21 mouse cellular contexts compared by ENCODE assay signal in the genomic region with DNA sequence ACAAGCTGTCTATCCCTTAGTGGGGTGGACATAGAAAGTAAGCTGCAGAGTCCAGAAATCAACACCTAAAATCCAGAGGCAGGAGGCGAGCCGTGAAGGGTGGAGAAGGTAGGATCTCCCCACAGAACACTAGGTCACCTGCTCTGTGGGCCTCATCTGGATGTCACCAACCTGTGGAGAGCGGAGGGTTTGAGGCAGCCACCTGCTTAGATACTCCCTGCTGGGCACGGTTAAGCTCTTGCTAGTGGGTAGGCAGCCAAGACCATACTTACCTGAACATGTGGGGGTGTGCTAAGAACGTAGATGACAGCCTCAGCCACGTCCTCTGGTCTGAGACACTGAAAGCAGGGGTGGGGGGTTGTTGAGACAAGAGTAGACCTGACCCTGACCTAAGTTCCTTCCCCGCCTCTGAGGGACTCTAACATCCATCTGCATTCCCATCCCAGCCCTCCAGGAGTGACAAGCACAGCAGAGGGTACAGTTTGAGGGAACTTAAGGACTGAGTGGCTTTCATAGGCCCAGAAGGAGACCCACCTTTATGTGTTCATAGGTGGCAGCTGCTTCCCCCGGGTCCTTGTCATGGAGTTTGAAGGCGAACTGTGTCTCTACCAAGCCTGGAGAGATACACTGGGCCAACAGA. TPM values are rescaled to one million over a fixed set of nuclear protein-coding genes. Genes with fewer than 3 reads are reported as not detected.
A peak's percentile ranks its signal among the peaks of the same experiment; 100 is the strongest.
DNase-seq lines count a peak whose midpoint lies in the region; ATAC-seq lines count a peak whose summit lies in the region.
"Had no signal": no experiment of that assay in that cellular context is flagged by ENCODE, and none has a peak within 500 bp of the region (broad histone marks: within the 10 kb centered on the region; RNA-seq: fewer than 3 reads in every experiment).

No protein-coding gene starts in this region.

- H3K27me3 ChIP-seq in erythroblast, embryonic 14.5 days (ENCODE audit: control insufficient read depth): no peaks in the 10 kb centered on the region
- no peaks in the 10 kb centered on the region for H3K27me3 ChIP-seq in kidney, embryonic 15.5 days
- no peaks in the 10 kb centered on the region for H3K27me3 ChIP-seq in liver, embryonic 12.5 days (replicated peaks)
- H3K27me3 ChIP-seq: forebrain, embryonic 12.5 days; hindbrain, embryonic 15.5 days; intestine, embryonic 15.5 days; lung, embryonic 15.5 days; megakaryocyte, embryonic 14.5 days; midbrain, embryonic 13.5 days had no signal

- H3K4me1 ChIP-seq in erythroblast, embryonic 14.5 days (ENCODE audit: control insufficient read depth): peaks cover 96% of the 10 kb centered on the region
- peaks cover 6% of the 10 kb centered on the region; the same call in 1 of the 2 replicates for H3K4me1 ChIP-seq in kidney, embryonic 15.5 days
- peaks cover 93% of the 10 kb centered on the region for H3K4me1 ChIP-seq in liver, embryonic 12.5 days

- 85% methylated on average over 9 of the region's 9 CpGs for WGBS in kidney, embryonic 15.5 days
- WGBS in liver, embryonic 12.5 days (ENCODE audit: insufficient replicate concordance): 80% methylated on average over 9 of the region's 9 CpGs

- no peak overlapping the region for H3K27ac ChIP-seq in kidney, embryonic 15.5 days
- peak overlapping the region; percentile 100 for H3K27ac ChIP-seq in liver, embryonic 12.5 days
- H3K27ac ChIP-seq: forebrain, embryonic 12.5 days; hindbrain, embryonic 15.5 days; intestine, embryonic 15.5 days; left cerebral cortex, adult 2 months; lung, embryonic 15.5 days; midbrain, embryonic 13.5 days; stomach, postnatal 0 days had no signal

- peaks cover 100% of the 10 kb centered on the region for H3K36me3 ChIP-seq in erythroblast, embryonic 14.5 days (ENCODE audit: control insufficient read depth)
- peaks cover 8% of the 10 kb centered on the region; the same call in 1 of the 2 replicates for H3K36me3 ChIP-seq in kidney, embryonic 15.5 days
- H3K36me3 ChIP-seq in liver, embryonic 12.5 days: peaks cover 80% of the 10 kb centered on the region
- H3K36me3 ChIP-seq: forebrain, embryonic 12.5 days; hindbrain, embryonic 15.5 days; intestine, embryonic 15.5 days; lung, embryonic 15.5 days; midbrain, embryonic 13.5 days had no signal

- ATAC-seq in erythroblast, adult 5-6 weeks (replicated peaks; ENCODE audit: low FRiP score, poor library complexity, severe bottlenecking): no peak
- no peak for ATAC-seq in kidney, embryonic 15.5 days (replicated peaks; ENCODE audit: low FRiP score)
- ATAC-seq in liver, embryonic 12.5 days: no peak
- ATAC-seq: intestine, embryonic 15.5 days; midbrain, embryonic 13.5 days had no signal

- H3K4me3 ChIP-seq in erythroblast, embryonic 14.5 days (replicated peaks): peak overlapping the region; percentile 86
- H3K4me3 ChIP-seq in kidney, embryonic 15.5 days (replicated peaks): no peak overlapping the region
- peak overlapping the region; percentile 98 for H3K4me3 ChIP-seq in liver, embryonic 12.5 days
- H3K4me3 ChIP-seq: forebrain, embryonic 12.5 days; hindbrain, embryonic 15.5 days; intestine, embryonic 15.5 days; left cerebral cortex, adult 2 months; lung, embryonic 15.5 days; megakaryocyte, embryonic 14.5 days; midbrain, embryonic 13.5 days had no signal

- DNase-seq in kidney, adult 11 months: peak; percentile 15
- no peak for DNase-seq in retina, embryonic 14.5 days (ENCODE audit: low spot score)
- DNase-seq in layer of hippocampus, postnatal 25 days (ENCODE audit: extremely low spot score in 1 of 2, low spot score in 1 of 2): no peak
- DNase-seq: adrenal gland, adult 8-10 months; cerebellum, postnatal 10 days; heart, postnatal 36 days; kidney, postnatal 36 days; lung, postnatal 36 days; thymus, postnatal 14 days had no signal

- no peak overlapping the region for H3K9ac ChIP-seq in kidney, embryonic 15.5 days
- H3K9ac ChIP-seq in liver, embryonic 12.5 days: peak overlapping the region; percentile 95
- H3K9ac ChIP-seq: forebrain, embryonic 12.5 days; hindbrain, embryonic 15.5 days; intestine, embryonic 15.5 days; lung, embryonic 15.5 days; midbrain, embryonic 13.5 days had no signal

- H3K4me2 ChIP-seq in kidney, embryonic 15.5 days: no peak overlapping the region
- peak overlapping the region; percentile 99 for H3K4me2 ChIP-seq in liver, embryonic 12.5 days
- H3K4me2 ChIP-seq: forebrain, embryonic 12.5 days; hindbrain, embryonic 15.5 days; intestine, embryonic 15.5 days; lung, embryonic 15.5 days; midbrain, embryonic 13.5 days had no signal

- peaks cover 4% of the 10 kb centered on the region for H3K9me3 ChIP-seq in erythroblast, embryonic 14.5 days (ENCODE audit: control insufficient read depth, low read length)
- H3K9me3 ChIP-seq in kidney, embryonic 15.5 days (replicated peaks): no peaks in the 10 kb centered on the region
- no peaks in the 10 kb centered on the region for H3K9me3 ChIP-seq in liver, embryonic 12.5 days (replicated peaks)
- H3K9me3 ChIP-seq: forebrain, embryonic 12.5 days; hindbrain, embryonic 15.5 days; intestine, embryonic 15.5 days; lung, embryonic 15.5 days; megakaryocyte, embryonic 14.5 days; midbrain, embryonic 13.5 days had no signal

RNA-seq across cellular contexts. Expression of gene Mrm1, which starts 1.9 kb away (rescaled TPM):
- 2.5 and 2.6 TPM in 2 replicates for polyA plus RNA-seq in erythroblast, embryonic 14.5 days (2012)
- 129 and 155 TPM in 2 replicates for total RNA-seq in erythroblast, adult 5-6 weeks (2015; ENCODE audit: low replicate concordance)
- 114 and 139 TPM in 2 replicates for total RNA-seq in erythroblast, adult 5-6 weeks (2017; ENCODE audit: low replicate concordance)
- polyA plus RNA-seq in kidney, embryonic 15.5 days (2015; fragmentation: Nextera tagmentation; extraction: Ambion mirVana): 10.0 and 13.7 TPM in 2 replicates
- 18.6 and 20.6 TPM in 2 replicates for polyA plus RNA-seq in liver, embryonic 12.5 days (2016; fragmentation: Nextera tagmentation; extraction: Ambion mirVana)
- total RNA-seq in layer of hippocampus, postnatal 25 days (2021): 10 to 100 TPM; 11.4 to 12.2 TPM

RNA-seq across cellular contexts. Expression of gene Dhrs11, which starts 7.5 kb away (rescaled TPM):
- 45.7 and 48.5 TPM in 2 replicates for polyA plus RNA-seq in erythroblast, embryonic 14.5 days (2012)
- 897 and 1,040 TPM in 2 replicates for total RNA-seq in erythroblast, adult 5-6 weeks (2015; ENCODE audit: low replicate concordance)
- 707 and 838 TPM in 2 replicates for total RNA-seq in erythroblast, adult 5-6 weeks (2017; ENCODE audit: low replicate concordance)
- 11.6 and 15.7 TPM in 2 replicates for polyA plus RNA-seq in kidney, embryonic 15.5 days (2015; fragmentation: Nextera tagmentation; extraction: Ambion mirVana)
- 213 and 219 TPM in 2 replicates for polyA plus RNA-seq in liver, embryonic 12.5 days (2016; fragmentation: Nextera tagmentation; extraction: Ambion mirVana)
- 1 to 10 TPM; 4.6 to 6.6 TPM for total RNA-seq in layer of hippocampus, postnatal 25 days (2021)

RNA-seq across cellular contexts. Expression of gene Ggnbp2, which starts 49.4 kb away (rescaled TPM):
- 10.5 and 13.1 TPM in 2 replicates for polyA plus RNA-seq in erythroblast, embryonic 14.5 days (2012)
- 150 and 159 TPM in 2 replicates for total RNA-seq in erythroblast, adult 5-6 weeks (2015; ENCODE audit: low replicate concordance)
- 179 and 325 TPM in 2 replicates for total RNA-seq in erythroblast, adult 5-6 weeks (2017; ENCODE audit: low replicate concordance)
- 66.2 and 68.1 TPM in 2 replicates for polyA plus RNA-seq in kidney, embryonic 15.5 days (2015; fragmentation: Nextera tagmentation; extraction: Ambion mirVana)
- 75.5 and 76.8 TPM in 2 replicates for polyA plus RNA-seq in liver, embryonic 12.5 days (2016; fragmentation: Nextera tagmentation; extraction: Ambion mirVana)
- total RNA-seq in layer of hippocampus, postnatal 25 days (2021): 10 to 100 TPM; 76.5 to 90.6 TPM

RNA-seq across cellular contexts. Expression of gene Myo19, which starts 58.7 kb away (rescaled TPM):
- 1.1 and 1.2 TPM in 2 replicates for polyA plus RNA-seq in erythroblast, embryonic 14.5 days (2012)
- 2.3 and 4.8 TPM in 2 replicates for total RNA-seq in erythroblast, adult 5-6 weeks (2015; ENCODE audit: low replicate concordance)
- 0.94 and 3.6 TPM in 2 replicates for total RNA-seq in erythroblast, adult 5-6 weeks (2017; ENCODE audit: low replicate concordance)
- 11.1 and 12.3 TPM in 2 replicates for polyA plus RNA-seq in kidney, embryonic 15.5 days (2015; fragmentation: Nextera tagmentation; extraction: Ambion mirVana)
- 7.6 TPM in 2 replicates for polyA plus RNA-seq in liver, embryonic 12.5 days (2016; fragmentation: Nextera tagmentation; extraction: Ambion mirVana)
- total RNA-seq in layer of hippocampus, postnatal 25 days (2021): 10 to 100 TPM in 1 of 2 experiments, 1 to 10 TPM in 1; 6.8 to 10.1 TPM

RNA-seq across cellular contexts. Expression of gene Pigw, which starts 58.8 kb away (rescaled TPM):
- 0.11 and 0.14 TPM in 2 replicates for polyA plus RNA-seq in erythroblast, embryonic 14.5 days (2012)
- total RNA-seq in erythroblast, adult 5-6 weeks (2015; ENCODE audit: low replicate concordance): 0.63 and 0.96 TPM in 2 replicates
- 1.2 and 2.6 TPM in 2 replicates for total RNA-seq in erythroblast, adult 5-6 weeks (2017; ENCODE audit: low replicate concordance)
- 3.7 and 4.9 TPM in 2 replicates for polyA plus RNA-seq in kidney, embryonic 15.5 days (2015; fragmentation: Nextera tagmentation; extraction: Ambion mirVana)
- 2.6 and 3.2 TPM in 2 replicates for polyA plus RNA-seq in liver, embryonic 12.5 days (2016; fragmentation: Nextera tagmentation; extraction: Ambion mirVana)
- total RNA-seq in layer of hippocampus, postnatal 25 days (2021): 1 to 10 TPM; 7.1 to 8.5 TPM
